In the genomic region with DNA sequence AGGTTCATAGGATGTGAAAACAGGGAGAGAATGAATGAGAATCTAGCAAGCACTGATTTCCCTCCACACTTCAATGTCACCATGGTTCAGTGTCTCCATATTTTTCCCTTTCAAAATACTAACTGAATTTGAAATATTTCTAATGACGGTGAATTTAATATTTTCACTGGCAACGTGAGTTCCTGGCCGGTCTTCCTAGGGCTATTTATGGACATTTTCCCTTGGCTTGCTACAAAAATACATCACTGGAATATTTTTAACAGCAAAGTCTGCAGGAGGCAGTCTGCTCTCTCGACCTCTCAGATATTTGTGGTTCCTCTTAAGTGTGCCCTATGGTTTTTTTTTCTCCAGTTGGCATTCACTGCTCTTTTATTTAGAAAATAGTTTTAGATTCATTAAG, we compare ENCODE assay signal across 16 mouse cellular contexts. TPM values are rescaled to one million over a fixed set of nuclear protein-coding genes. Genes with fewer than 3 reads are reported as not detected.
A peak's percentile ranks its signal among the peaks of the same experiment; 100 is the strongest.
DNase-seq lines count a peak whose midpoint lies in the region; ATAC-seq and TF ChIP-seq lines count a peak whose summit lies in the region.
"Had no signal": no experiment of that assay in that cellular context is flagged by ENCODE, and none has a peak within 500 bp of the region (broad histone marks: within the 10 kb centered on the region; RNA-seq: fewer than 3 reads in every experiment).

No protein-coding gene starts in this region.

- H3K9me3 ChIP-seq in heart, embryonic 13.5 days, result no peaks in the 10 kb centered on the region
- H3K9me3 ChIP-seq: embryonic facial prominence, embryonic 12.5 days; liver, embryonic 12.5 days had no signal

- H3K9ac ChIP-seq in heart, embryonic 13.5 days, result peak overlapping the region; percentile 6
- H3K9ac ChIP-seq: embryonic facial prominence, embryonic 12.5 days; liver, embryonic 12.5 days had no signal

- H3K27me3 ChIP-seq in kidney, adult 2 months (replicated peaks; ENCODE audit: control insufficient read depth, insufficient read depth, low read length), result no peaks in the 10 kb centered on the region
- no peaks in the 10 kb centered on the region for H3K27me3 ChIP-seq in heart, embryonic 13.5 days (replicated peaks)
- H3K27me3 ChIP-seq: embryonic facial prominence, embryonic 12.5 days had no signal

- H3K36me3 ChIP-seq in kidney, adult 2 months (ENCODE audit: control insufficient read depth, insufficient read depth, low read length), result no peaks in the 10 kb centered on the region
- H3K36me3 ChIP-seq in heart, embryonic 13.5 days, result no peaks in the 10 kb centered on the region
- H3K36me3 ChIP-seq: embryonic facial prominence, embryonic 12.5 days; liver, embryonic 12.5 days had no signal

- 43% methylated on average over 4 of the region's 4 CpGs for WGBS in kidney, adult 2 months
- 9% methylated on average over 4 of the region's 4 CpGs for WGBS in heart, embryonic 13.5 days

- peaks cover 3% of the 10 kb centered on the region; the same call in 1 of the 2 replicates for H3K4me1 ChIP-seq in kidney, adult 2 months (ENCODE audit: control insufficient read depth, insufficient read depth, low read length)
- peaks cover 73% of the 10 kb centered on the region for H3K4me1 ChIP-seq in heart, embryonic 13.5 days

- TF ChIP-seq POLR2A in kidney, adult 2 months (IDR thresholded peaks at IDR 0.05; ENCODE audit: low read depth, low read length), result no peak

- TF ChIP-seq CTCF in kidney, adult 2 months (conservative IDR thresholded peaks at IDR 0.05; ENCODE audit: insufficient read depth, insufficient read length, low read depth, low read length), result no peak

- peak overlapping the region; percentile 52 for H3K4me2 ChIP-seq in heart, embryonic 13.5 days
- H3K4me2 ChIP-seq: embryonic facial prominence, embryonic 12.5 days; liver, embryonic 12.5 days had no signal

- H3K4me3 ChIP-seq in kidney, adult 2 months (ENCODE audit: insufficient read depth, low read depth, low read length), result no peak overlapping the region
- no peak overlapping the region for H3K4me3 ChIP-seq in heart, embryonic 13.5 days
- H3K4me3 ChIP-seq: embryonic facial prominence, embryonic 12.5 days; left cerebral cortex, adult 2 months; liver, embryonic 12.5 days had no signal

- H3K27ac ChIP-seq in kidney, adult 2 months (ENCODE audit: insufficient read depth, low read depth, low read length), result no peak overlapping the region
- peak overlapping the region; percentile 90 for H3K27ac ChIP-seq in heart, embryonic 13.5 days (replicated peaks)
- H3K27ac ChIP-seq: embryonic facial prominence, embryonic 12.5 days; hindbrain, postnatal 0 days; left cerebral cortex, adult 2 months; liver, embryonic 12.5 days; macrophage had no signal

- ATAC-seq in heart, embryonic 13.5 days (ENCODE audit: extremely low read depth, insufficient number of reproducible peaks, low FRiP score, low TSS enrichment), result no peak
- ATAC-seq in megakaryocyte progenitor cell, adult 5-6 weeks (replicated peaks; ENCODE audit: poor library complexity), result no peak
- ATAC-seq: forebrain, embryonic 14.5 days; hindbrain, postnatal 0 days; liver, embryonic 12.5 days; midbrain, embryonic 16.5 days had no signal

- peak; percentile 47 for DNase-seq in kidney, adult 2 months
- no peak for DNase-seq in kidney, postnatal 4 days
- peak; percentile 10 for DNase-seq in 3134 (ENCODE audit: extremely low read depth, insufficient read length, low spot score)
- peak; percentile 82 for DNase-seq in NIH3T3 (ENCODE audit: low read depth)
- DNase-seq in left cerebral cortex, adult 8-10 months (ENCODE audit: low spot score in 2 of 2), result no peak
- no peak for DNase-seq in testis, postnatal 14 days (ENCODE audit: low spot score)
- DNase-seq: cerebellum, postnatal 25 days had no signal

RNA-seq across cellular contexts. Expression of gene Pdlim5, which starts 44.7 kb away (rescaled TPM):
- polyA plus RNA-seq in kidney, adult 2 months (2012; rRNA removed), result 62.6 and 64.5 TPM in 2 replicates
- polyA plus RNA-seq in heart, embryonic 13.5 days (2015; fragmentation: Nextera tagmentation; extraction: Ambion mirVana), result 169 and 191 TPM in 2 replicates
- 16.3 and 20.2 TPM in 2 replicates for total RNA-seq in megakaryocyte progenitor cell, adult 5-6 weeks (2015)
- 11.5 and 16.7 TPM in 2 replicates for total RNA-seq in megakaryocyte progenitor cell, adult 5-6 weeks (2017)
- total RNA-seq in left cerebral cortex, adult 8-10 months (2022), result 10 to 100 TPM; 19.5 to 27.0 (median 25.2) TPM

RNA-seq across cellular contexts. Expression of gene Gbp5, which starts 53.6 kb away (rescaled TPM):
- 1.5 and 2.3 TPM in 2 replicates for polyA plus RNA-seq in kidney, adult 2 months (2012; rRNA removed)
- 0.09 TPM in 2 replicates for polyA plus RNA-seq in heart, embryonic 13.5 days (2015; fragmentation: Nextera tagmentation; extraction: Ambion mirVana)
- total RNA-seq in megakaryocyte progenitor cell, adult 5-6 weeks (2015), result 4.4 and 5.1 TPM in 2 replicates
- 6.8 and 10.5 TPM in 2 replicates for total RNA-seq in megakaryocyte progenitor cell, adult 5-6 weeks (2017)
- 1 to 10 TPM; 2.4 to 5.2 (median 3.3) TPM for total RNA-seq in left cerebral cortex, adult 8-10 months (2022)
- polyA plus RNA-seq: forebrain, embryonic 14.5 days had no signal

Comparison
In these comparisons a context has a peak if more than half of its experiments do, and no peak if none do; other contexts are left out.
1. DNase-seq: peak in kidney, adult 2 months (single experiment), 3134 (single experiment) and NIH3T3 (single experiment); none in kidney, postnatal 4 days (0 of 2), left cerebral cortex, adult 8-10 months (0 of 2) and testis, postnatal 14 days (single experiment).